Mouse (Mus musculus) hindbrain, embryonic 11.5 days (tissue): ENCODE measurements at regions not wholly inside any gene's neighbourhood (a gene's known extent, or its start where the extent isn't known, plus 50 kb on each side); places are given as distances from the start of the nearest gene placed in this dataset.

Experiments
- ATAC-seq: fragments of 200-750 bp; cut with Nextera tagmentation; 2 replicates; pipeline ENCODE4 v1.8.0; 2017; ENCODE audit warnings: mild to moderate bottlenecking, moderate TSS enrichment, moderate library complexity; ENCODE audit not compliant: low FRiP score
- DNase-seq: peaks from one replicate; pipeline ENCODE4 v3.0.0-alpha.2; 2015; ENCODE audit warnings: low spot score
- H3K27ac ChIP-seq: fragments of 300-500 bp; sonication (generic); 2 replicates; pipeline ENCODE4 v1.5.1; 2014; ENCODE audit warnings: mild to moderate bottlenecking, low read depth, low read length
- H3K27me3 ChIP-seq: fragments of 300-500 bp; sonication (generic); 2 replicates; pipeline ENCODE4 v1.6.1; 2014; ENCODE audit warnings: mild to moderate bottlenecking, low read length, moderate library complexity, mixed read lengths; ENCODE audit not compliant: control insufficient read depth, insufficient read depth
- H3K36me3 ChIP-seq: fragments of 300-500 bp; sonication (generic); 2 replicates; pipeline ENCODE4 v1.6.1; 2014; ENCODE audit warnings: mild to moderate bottlenecking, low read length, moderate library complexity, mixed read lengths; ENCODE audit not compliant: control insufficient read depth, insufficient read depth
- H3K4me1 ChIP-seq: fragments of 300-500 bp; sonication (generic); replicated peaks from 2 replicates; pipeline ENCODE4 v1.6.1; 2014; ENCODE audit warnings: low read length, mixed read lengths; ENCODE audit not compliant: control insufficient read depth, insufficient read depth
- H3K4me2 ChIP-seq: fragments of 300-500 bp; sonication (generic); replicated peaks from 2 replicates; pipeline ENCODE4 v1.6.1; 2014; ENCODE audit warnings: mild to moderate bottlenecking, low read depth, low read length
- H3K4me3 ChIP-seq: fragments of 300-500 bp; sonication (generic); 2 replicates; pipeline ENCODE4 v1.5.1; 2014; ENCODE audit warnings: low read depth, low read length
- H3K9ac ChIP-seq: fragments of 300-500 bp; sonication (generic); 2 replicates; pipeline ENCODE4 v1.6.1; 2014; ENCODE audit warnings: low read depth, low read length
- H3K9me3 ChIP-seq: fragments of 300-500 bp; sonication (generic); 2 replicates; pipeline ENCODE4 v1.6.1; 2016; ENCODE audit warnings: low read length; ENCODE audit not compliant: control insufficient read depth
- WGBS: fragments of 180-500 bp; shearing (Covaris S2); extraction: QIAGEN DNeasy Blood & Tissue Kit; methylation state at CpG from one replicate; pipeline ENCODE4 v1.1.7; 2014; 5-methylcytosine and 5-hydroxymethylcytosine counted together

DNA sequence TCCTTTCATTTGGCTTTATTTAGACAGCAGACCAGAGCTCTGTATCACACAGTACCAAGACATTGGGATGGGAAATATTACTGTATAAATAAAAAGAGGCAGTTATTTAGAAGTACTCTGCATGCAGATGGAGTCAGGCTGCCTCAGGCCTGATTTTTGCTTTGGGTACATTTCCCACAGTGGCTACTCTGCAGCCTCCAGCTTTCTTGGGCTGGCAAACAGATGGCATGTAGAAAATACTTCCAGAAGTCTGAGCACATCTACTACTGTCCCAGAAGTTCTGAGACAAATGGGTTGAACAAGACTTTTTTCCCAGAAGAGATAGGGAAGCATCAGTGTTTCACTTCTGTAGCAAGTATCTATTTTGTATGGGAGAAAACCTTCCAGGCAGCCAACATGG is 229.8 kb upstream of the Far2 start:
- H3K9me3 ChIP-seq, result no peaks in the 10 kb centered on the region
- no peaks in the 10 kb centered on the region for H3K36me3 ChIP-seq
- no peak for DNase-seq
- H3K9ac ChIP-seq, result no peak overlapping the region
- H3K27me3 ChIP-seq, result no peaks in the 10 kb centered on the region
- H3K4me2 ChIP-seq, result no peak overlapping the region
- no peak for ATAC-seq
- H3K4me1 ChIP-seq, result no peaks in the 10 kb centered on the region
- no peak overlapping the region for H3K27ac ChIP-seq
- H3K4me3 ChIP-seq, result no peak overlapping the region

- H3K36me3 ChIP-seq, result no peaks in the 10 kb centered on the region
- H3K27ac ChIP-seq, result no peak overlapping the region
- WGBS, result 42% methylated on average over 4 of the region's 4 CpGs
- ATAC-seq (no peak; the same call in 1 of the 2 replicates), DNase-seq (no peak)
- H3K4me1 ChIP-seq, result no peaks in the 10 kb centered on the region
- H3K4me2 ChIP-seq, result no peak overlapping the region
- H3K27me3 ChIP-seq, result no peaks in the 10 kb centered on the region
- H3K4me3 ChIP-seq, result no peak overlapping the region
- H3K9ac ChIP-seq, result no peak overlapping the region
- no peaks in the 10 kb centered on the region for H3K9me3 ChIP-seq
Observed at GRCm38 (mm10) chr6:147822215-147822614, 224.8 kb upstream of the Far2 start.

- 71% methylated on average over 3 of the region's 3 CpGs for WGBS
- Histone ChIP-seq H3K36me3 (no peaks in the 10 kb centered on the region), H3K9ac (no peak overlapping the region), H3K4me2 (no peak overlapping the region), H3K27me3 (no peaks in the 10 kb centered on the region), H3K4me3 (no peak overlapping the region), H3K4me1 (no peaks in the 10 kb centered on the region), H3K27ac (no peak overlapping the region), H3K9me3 (no peaks in the 10 kb centered on the region)
- no peak for DNase-seq
- no peak for ATAC-seq
Observed at GRCm38 (mm10) chr6:147832521-147832920, 214.5 kb upstream of the Far2 start.

- no peaks in the 10 kb centered on the region for H3K9me3 ChIP-seq
- 84% methylated on average over 3 of the region's 3 CpGs for WGBS
- no peak overlapping the region for H3K4me3 ChIP-seq
- ATAC-seq (no peak), DNase-seq (no peak)
- H3K9ac ChIP-seq, result no peak overlapping the region
- no peaks in the 10 kb centered on the region for H3K27me3 ChIP-seq
- H3K4me1 ChIP-seq, result no peaks in the 10 kb centered on the region
- no peak overlapping the region for H3K27ac ChIP-seq
- no peak overlapping the region for H3K4me2 ChIP-seq
- H3K36me3 ChIP-seq, result no peaks in the 10 kb centered on the region
Observed at GRCm38 (mm10) chr6:147833501-147833900, 213.6 kb upstream of the Far2 start.

DNA sequence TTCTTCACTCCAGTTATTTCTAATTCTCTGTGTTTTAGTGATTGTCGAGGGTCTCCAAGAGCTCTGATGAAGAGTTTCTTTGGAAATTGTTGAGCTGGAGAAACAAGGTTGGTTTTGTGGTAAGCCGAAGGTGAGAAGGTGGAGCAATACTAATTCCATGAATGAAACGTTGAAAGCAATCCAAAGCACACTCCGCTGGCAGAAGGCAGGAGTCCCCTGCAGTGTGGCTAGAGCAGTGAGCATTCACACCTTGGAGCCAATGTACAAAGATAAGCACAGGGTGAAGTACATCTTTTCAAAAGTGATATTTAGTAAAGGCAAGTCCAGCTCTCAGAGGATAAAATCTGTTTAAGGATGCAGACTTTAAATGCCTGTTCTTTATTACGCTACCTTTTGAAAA is 208.2 kb upstream of the Far2 start:
- no peaks in the 10 kb centered on the region for H3K4me1 ChIP-seq
- no peak overlapping the region for H3K27ac ChIP-seq
- 84% methylated on average over 5 of the region's 5 CpGs for WGBS
- H3K4me3 ChIP-seq, result no peak overlapping the region
- no peaks in the 10 kb centered on the region for H3K36me3 ChIP-seq
- ATAC-seq (no peak), DNase-seq (no peak)
- H3K9ac ChIP-seq, result no peak overlapping the region
- H3K4me2 ChIP-seq, result no peak overlapping the region
- H3K27me3 ChIP-seq, result no peaks in the 10 kb centered on the region
- no peaks in the 10 kb centered on the region for H3K9me3 ChIP-seq

- Histone ChIP-seq H3K9me3 (no peaks in the 10 kb centered on the region), H3K4me1 (no peaks in the 10 kb centered on the region), H3K4me3 (no peak overlapping the region), H3K27me3 (no peaks in the 10 kb centered on the region), H3K4me2 (no peak overlapping the region), H3K27ac (no peak overlapping the region), H3K36me3 (no peaks in the 10 kb centered on the region), H3K9ac (no peak overlapping the region)
- ATAC-seq (no peak), DNase-seq (no peak)
- WGBS, result 95% methylated on average over 2 of the region's 2 CpGs
Observed at GRCm38 (mm10) chr6:147849988-147850387, 197.1 kb upstream of the Far2 start.

DNA sequence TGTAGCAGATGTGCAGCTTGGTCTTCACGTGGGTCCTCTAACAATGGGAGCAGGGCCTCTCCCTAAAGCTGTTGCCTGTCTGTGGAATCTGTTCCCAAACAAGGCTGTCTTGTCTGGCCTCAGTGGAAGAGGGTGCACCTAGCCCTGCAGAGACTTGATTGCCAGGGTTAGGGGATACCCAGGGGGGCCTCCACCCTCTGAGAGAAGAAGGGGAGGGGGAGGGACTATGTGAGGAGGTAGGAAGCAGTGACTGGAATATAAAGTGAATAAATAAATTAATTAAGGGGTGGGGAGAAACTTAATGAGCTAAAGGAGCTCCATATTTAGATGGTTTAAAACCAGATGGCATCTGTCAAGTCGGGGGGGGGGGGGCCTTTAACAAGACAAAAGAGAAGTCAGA is 185.9 kb upstream of the Far2 start:
- no peaks in the 10 kb centered on the region for H3K27me3 ChIP-seq
- H3K27ac ChIP-seq, result no peak overlapping the region
- H3K4me1 ChIP-seq, result no peaks in the 10 kb centered on the region
- ATAC-seq, result peak; percentile 71; the same call in 1 of the 2 replicates
- DNase-seq, result no peak
- WGBS, result 56% methylated on average over 2 of the region's 2 CpGs
- H3K36me3 ChIP-seq, result no peaks in the 10 kb centered on the region
- no peak overlapping the region for H3K4me3 ChIP-seq
- H3K9me3 ChIP-seq, result no peaks in the 10 kb centered on the region
- no peak overlapping the region for H3K4me2 ChIP-seq
- no peak overlapping the region for H3K9ac ChIP-seq

DNA sequence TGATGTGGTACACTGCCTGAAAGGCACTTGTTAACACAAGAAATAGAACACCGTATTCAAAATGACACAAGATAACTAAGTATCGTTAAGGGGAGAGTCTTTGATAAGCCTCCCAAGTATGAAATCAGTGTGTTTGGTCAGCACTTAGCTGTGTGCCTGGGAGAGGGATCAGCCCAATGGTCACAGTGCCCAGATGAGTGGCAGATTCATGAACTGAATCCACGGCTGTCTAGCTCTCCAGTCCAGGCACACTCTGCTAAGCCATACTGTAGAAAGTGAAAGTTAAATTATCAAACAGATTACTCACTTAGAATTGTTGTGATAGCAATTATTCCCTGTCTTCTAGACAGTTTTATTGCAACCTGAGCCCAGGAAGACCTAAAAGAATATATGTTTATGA is 176.0 kb upstream of the Far2 start:
- Histone ChIP-seq H3K9ac (no peak overlapping the region), H3K27me3 (no peaks in the 10 kb centered on the region), H3K4me2 (no peak overlapping the region), H3K4me1 (no peaks in the 10 kb centered on the region), H3K36me3 (no peaks in the 10 kb centered on the region), H3K9me3 (no peaks in the 10 kb centered on the region), H3K4me3 (no peak overlapping the region), H3K27ac (no peak overlapping the region)
- DNase-seq (no peak), ATAC-seq (no peak)
- 86% methylated on average over 3 of the region's 3 CpGs for WGBS

GRCm38 (mm10) chr6:147873173-147873572 is 173.9 kb upstream of the Far2 start:
- Histone ChIP-seq H3K9ac (no peak overlapping the region), H3K9me3 (no peaks in the 10 kb centered on the region), H3K27me3 (no peaks in the 10 kb centered on the region), H3K4me3 (no peak overlapping the region), H3K27ac (no peak overlapping the region), H3K4me2 (no peak overlapping the region), H3K4me1 (no peaks in the 10 kb centered on the region), H3K36me3 (no peaks in the 10 kb centered on the region)
- DNase-seq (no peak), ATAC-seq (no peak)
- 86% methylated on average over 3 of the region's 3 CpGs for WGBS
